Mouse (Mus musculus): ENCODE results near the gene Scd1. TPM values are rescaled to one million over a fixed set of nuclear protein-coding genes. Genes with fewer than 3 reads are reported as not detected.
A peak's percentile ranks its signal among the peaks of the same experiment; 100 is the strongest.

Gene Scd1
- polyA plus RNA-seq, 1 experiment: 14.6 TPM

GRCm38 (mm10) chr19:44417448-44417847 lies 9.8 kb upstream of the Scd1 start:
- no peak overlapping the region for H3K4me3 ChIP-seq (ENCODE audit: control insufficient read depth, low read depth, low read length)
- TF ChIP-seq POLR2A (IDR thresholded peaks at IDR 0.05; ENCODE audit: control insufficient read depth, low read depth, low read length) (no peak), CTCF (IDR thresholded peaks at IDR 0.05; ENCODE audit: control insufficient read depth, insufficient read depth, insufficient replicate concordance, low read depth, low read length) (no peak)
- no peaks in the 10 kb centered on the region for H3K36me3 ChIP-seq (ENCODE audit: control insufficient read depth, insufficient read depth, low read length)
- H3K27me3 ChIP-seq (ENCODE audit: control insufficient read depth, insufficient read depth, low read length): no peaks in the 10 kb centered on the region
- H3K4me1 ChIP-seq (ENCODE audit: control insufficient read depth, insufficient read depth, low read length): peaks cover 2% of the 10 kb centered on the region; the same call in 1 of the 2 replicates
- no peak overlapping the region for H3K27ac ChIP-seq (ENCODE audit: control insufficient read depth, insufficient read depth, low read depth, low read length)

GRCm38 (mm10) chr19:44416240-44416639 lies 8.6 kb upstream of the Scd1 start:
- Histone ChIP-seq H3K36me3 (ENCODE audit: control insufficient read depth, insufficient read depth, low read length) (no peaks in the 10 kb centered on the region), H3K4me3 (ENCODE audit: control insufficient read depth, low read depth, low read length) (no peak overlapping the region), H3K4me1 (ENCODE audit: control insufficient read depth, insufficient read depth, low read length) (peaks cover 2% of the 10 kb centered on the region; the same call in 1 of the 2 replicates), H3K27ac (ENCODE audit: control insufficient read depth, insufficient read depth, low read depth, low read length) (no peak overlapping the region), H3K27me3 (ENCODE audit: control insufficient read depth, insufficient read depth, low read length) (no peaks in the 10 kb centered on the region)
- TF ChIP-seq CTCF (IDR thresholded peaks at IDR 0.05; ENCODE audit: control insufficient read depth, insufficient read depth, insufficient replicate concordance, low read depth, low read length) (no peak), POLR2A (IDR thresholded peaks at IDR 0.05; ENCODE audit: control insufficient read depth, low read depth, low read length) (no peak)

DNA sequence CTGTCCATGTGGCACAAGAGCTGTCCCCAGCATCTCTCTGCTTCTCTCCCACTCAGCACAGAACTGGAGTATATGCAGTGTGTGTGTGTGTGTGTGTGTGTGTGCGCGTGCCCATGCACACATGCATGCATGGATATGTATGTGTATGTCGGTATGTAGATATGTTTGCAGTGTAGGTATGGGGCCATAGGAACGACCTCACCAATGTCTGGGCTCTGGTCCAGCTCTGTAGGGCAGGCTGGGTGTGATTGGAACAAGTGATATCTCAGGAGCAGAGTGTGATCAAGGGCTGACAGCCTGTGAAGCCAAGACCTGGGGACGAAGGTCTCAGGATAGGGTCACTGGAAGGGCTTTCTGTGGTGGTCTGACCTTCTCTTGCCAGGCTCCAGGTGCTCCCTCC lies 7.8 kb upstream of the Scd1 start:
- no peaks in the 10 kb centered on the region for H3K36me3 ChIP-seq (ENCODE audit: control insufficient read depth, insufficient read depth, low read length)
- H3K4me3 ChIP-seq (ENCODE audit: control insufficient read depth, low read depth, low read length): no peak overlapping the region
- H3K27me3 ChIP-seq (ENCODE audit: control insufficient read depth, insufficient read depth, low read length): no peaks in the 10 kb centered on the region
- H3K4me1 ChIP-seq (ENCODE audit: control insufficient read depth, insufficient read depth, low read length): peaks cover 2% of the 10 kb centered on the region; the same call in 1 of the 2 replicates
- no peak overlapping the region for H3K27ac ChIP-seq (ENCODE audit: control insufficient read depth, insufficient read depth, low read depth, low read length)
- TF ChIP-seq POLR2A (IDR thresholded peaks at IDR 0.05; ENCODE audit: control insufficient read depth, low read depth, low read length) (no peak), CTCF (IDR thresholded peaks at IDR 0.05; ENCODE audit: control insufficient read depth, insufficient read depth, insufficient replicate concordance, low read depth, low read length) (no peak)

- Histone ChIP-seq H3K27me3 (ENCODE audit: control insufficient read depth, insufficient read depth, low read length) (no peaks in the 10 kb centered on the region), H3K4me1 (ENCODE audit: control insufficient read depth, insufficient read depth, low read length) (peaks cover 3% of the 10 kb centered on the region; the same call in 1 of the 2 replicates), H3K27ac (ENCODE audit: control insufficient read depth, insufficient read depth, low read depth, low read length) (no peak overlapping the region), H3K4me3 (ENCODE audit: control insufficient read depth, low read depth, low read length) (no peak overlapping the region), H3K36me3 (ENCODE audit: control insufficient read depth, insufficient read depth, low read length) (no peaks in the 10 kb centered on the region)
- no peak for TF ChIP-seq CTCF (IDR thresholded peaks at IDR 0.05; ENCODE audit: control insufficient read depth, insufficient read depth, insufficient replicate concordance, low read depth, low read length)
- TF ChIP-seq POLR2A (IDR thresholded peaks at IDR 0.05; ENCODE audit: control insufficient read depth, low read depth, low read length): no peak
These were observed 2.8 kb upstream of the Scd1 start for GRCm38 (mm10) chr19:44410269-44410992.

GRCm38 (mm10) chr19:44408595-44408994 lies 916 bp upstream of the Scd1 start:
- TF ChIP-seq CTCF (IDR thresholded peaks at IDR 0.05; ENCODE audit: control insufficient read depth, insufficient read depth, insufficient replicate concordance, low read depth, low read length): no peak
- no peak for TF ChIP-seq POLR2A (IDR thresholded peaks at IDR 0.05; ENCODE audit: control insufficient read depth, low read depth, low read length)
- Histone ChIP-seq H3K4me3 (ENCODE audit: control insufficient read depth, low read depth, low read length) (no peak overlapping the region), H3K36me3 (ENCODE audit: control insufficient read depth, insufficient read depth, low read length) (no peaks in the 10 kb centered on the region), H3K27me3 (ENCODE audit: control insufficient read depth, insufficient read depth, low read length) (no peaks in the 10 kb centered on the region), H3K27ac (ENCODE audit: control insufficient read depth, insufficient read depth, low read depth, low read length) (no peak overlapping the region), H3K4me1 (ENCODE audit: control insufficient read depth, insufficient read depth, low read length) (peaks cover 3% of the 10 kb centered on the region; the same call in 1 of the 2 replicates)

DNA sequence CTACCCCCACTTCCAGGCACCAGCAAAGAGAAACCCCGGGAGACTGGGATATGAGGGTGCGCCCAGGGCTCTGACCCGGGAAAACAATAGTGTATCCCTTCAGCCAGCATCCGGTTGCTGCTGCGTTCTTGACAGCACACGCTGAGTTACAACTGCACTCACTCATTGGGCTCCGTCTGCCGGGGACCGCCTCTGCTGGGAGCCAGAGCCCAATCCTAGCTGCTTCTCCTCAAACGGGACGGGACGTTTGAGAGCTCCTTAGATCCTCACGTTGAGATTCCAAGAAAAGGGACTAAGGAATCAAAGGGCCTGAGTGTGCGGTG lies 505 bp upstream of the Scd1 start:
- Histone ChIP-seq H3K36me3 (ENCODE audit: control insufficient read depth, insufficient read depth, low read length) (no peaks in the 10 kb centered on the region), H3K27ac (ENCODE audit: control insufficient read depth, insufficient read depth, low read depth, low read length) (peak overlapping the region; percentile 4; the same call in 1 of the 2 replicates), H3K27me3 (ENCODE audit: control insufficient read depth, insufficient read depth, low read length) (no peaks in the 10 kb centered on the region), H3K4me3 (ENCODE audit: control insufficient read depth, low read depth, low read length) (no peak overlapping the region), H3K4me1 (ENCODE audit: control insufficient read depth, insufficient read depth, low read length) (peaks cover 3% of the 10 kb centered on the region; the same call in 1 of the 2 replicates)
- TF ChIP-seq CTCF (IDR thresholded peaks at IDR 0.05; ENCODE audit: control insufficient read depth, insufficient read depth, insufficient replicate concordance, low read depth, low read length): no peak
- no peak for TF ChIP-seq POLR2A (IDR thresholded peaks at IDR 0.05; ENCODE audit: control insufficient read depth, low read depth, low read length)

GRCm38 (mm10) chr19:44403546-44403945 lies 4.1 kb downstream of the Scd1 start:
- H3K27me3 ChIP-seq (ENCODE audit: control insufficient read depth, insufficient read depth, low read length): no peaks in the 10 kb centered on the region
- H3K4me3 ChIP-seq (ENCODE audit: control insufficient read depth, low read depth, low read length): no peak overlapping the region
- peaks cover 3% of the 10 kb centered on the region; the same call in 1 of the 2 replicates for H3K4me1 ChIP-seq (ENCODE audit: control insufficient read depth, insufficient read depth, low read length)
- no peak for TF ChIP-seq POLR2A (IDR thresholded peaks at IDR 0.05; ENCODE audit: control insufficient read depth, low read depth, low read length)
- TF ChIP-seq CTCF (IDR thresholded peaks at IDR 0.05; ENCODE audit: control insufficient read depth, insufficient read depth, insufficient replicate concordance, low read depth, low read length): no peak
- H3K27ac ChIP-seq (ENCODE audit: control insufficient read depth, insufficient read depth, low read depth, low read length): no peak overlapping the region
- no peaks in the 10 kb centered on the region for H3K36me3 ChIP-seq (ENCODE audit: control insufficient read depth, insufficient read depth, low read length)

All from testis, adult 2 months (tissue).